In the genomic region with DNA sequence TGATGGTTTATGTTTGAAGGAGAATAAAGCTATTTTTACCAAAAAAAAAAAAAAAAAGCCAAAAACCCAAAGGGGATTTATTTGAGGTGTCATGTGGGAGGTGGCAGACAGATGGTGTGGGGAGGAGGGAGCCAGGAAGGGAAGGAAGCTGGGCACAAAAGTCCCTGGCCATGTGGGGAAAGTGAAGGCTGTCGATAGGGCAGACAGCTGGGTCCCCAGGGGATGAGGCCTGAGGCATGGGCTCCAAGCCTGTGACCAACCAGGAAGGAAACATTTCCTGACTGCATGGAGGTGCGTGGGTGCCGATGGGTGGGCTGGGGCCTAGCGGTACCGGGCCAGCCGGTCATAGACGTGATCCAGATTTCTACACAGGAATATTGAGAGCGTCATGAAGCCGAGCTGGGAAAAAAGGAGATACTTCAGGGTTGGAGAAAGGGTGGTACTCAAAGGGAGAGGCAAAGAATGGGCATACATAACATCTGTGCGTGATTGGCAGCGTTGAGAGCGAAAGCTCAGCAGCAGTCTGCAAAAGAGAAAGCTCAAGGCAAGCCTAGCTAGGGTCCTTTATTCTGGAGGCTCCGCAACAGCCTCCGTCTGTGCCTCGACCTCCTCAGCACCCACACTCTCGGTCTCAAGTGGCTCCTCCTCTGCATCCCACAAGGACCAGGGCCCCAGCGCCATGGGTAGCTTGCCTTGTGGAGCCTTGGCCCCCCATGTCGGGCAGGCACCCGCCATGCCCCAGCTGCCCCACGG, we compare ENCODE assay signal across 9 mouse cellular contexts. TPM values are rescaled to one million over a fixed set of nuclear protein-coding genes. Genes with fewer than 3 reads are reported as not detected.
DNase-seq lines count a peak whose midpoint lies in the region; ATAC-seq and TF ChIP-seq lines count a peak whose summit lies in the region.
"Had no signal": no experiment of that assay in that cellular context is flagged by ENCODE, and none has a peak within 500 bp of the region (broad histone marks: within the 10 kb centered on the region; RNA-seq: fewer than 3 reads in every experiment).

No protein-coding gene starts in this region.

- H3K4me1 ChIP-seq in lung, embryonic 14.5 days (ENCODE audit: insufficient read depth), result peaks cover 3% of the 10 kb centered on the region; the same call in 1 of the 2 replicates
- H3K4me1 ChIP-seq in midbrain, postnatal 0 days (ENCODE audit: insufficient read depth, low read length), result peaks cover 9% of the 10 kb centered on the region; the same call in 1 of the 2 replicates

- WGBS in lung, embryonic 14.5 days, result 33% methylated on average over 20 of the region's 20 CpGs
- WGBS in midbrain, postnatal 0 days, result 25% methylated on average over 20 of the region's 20 CpGs

- H3K9me3 ChIP-seq in lung, embryonic 14.5 days (ENCODE audit: low read depth, low read length), result no peaks in the 10 kb centered on the region
- H3K9me3 ChIP-seq in midbrain, postnatal 0 days (ENCODE audit: low read length), result no peaks in the 10 kb centered on the region

- peaks cover 51% of the 10 kb centered on the region for H3K36me3 ChIP-seq in lung, embryonic 14.5 days (ENCODE audit: insufficient read depth)
- no peaks in the 10 kb centered on the region for H3K36me3 ChIP-seq in midbrain, postnatal 0 days (ENCODE audit: insufficient read depth, low read length)

- H3K9ac ChIP-seq in lung, embryonic 14.5 days, result peak overlapping the region; percentile 29
- H3K9ac ChIP-seq in midbrain, postnatal 0 days (replicated peaks; ENCODE audit: low read length, poor library complexity, severe bottlenecking), result no peak overlapping the region

- peak; percentile 30 for DNase-seq in lung, embryonic 14.5 days
- no peak for DNase-seq in lung, adult 18-20 months
- DNase-seq in embryo, embryonic 10.5 days (ENCODE audit: low spot score), result peak; percentile 39
- DNase-seq in heart, postnatal 4 days, result peak; percentile 50
- DNase-seq in left cerebral cortex, adult 11 months (ENCODE audit: low spot score), result peak; percentile 58
- peak; percentile 57 for DNase-seq in midbrain, postnatal 0 days (ENCODE audit: low spot score)
- no peak for DNase-seq in gastrocnemius, adult 18-20 months (ENCODE audit: low spot score)
- no peak for DNase-seq in urinary bladder, postnatal 14 days (ENCODE audit: low spot score)

- no peak overlapping the region for H3K27ac ChIP-seq in lung, embryonic 14.5 days (ENCODE audit: low read depth)
- H3K27ac ChIP-seq in midbrain, postnatal 0 days (ENCODE audit: low read depth, low read length), result no peak overlapping the region

- peak overlapping the region; percentile 58 for H3K4me2 ChIP-seq in lung, embryonic 14.5 days
- H3K4me2 ChIP-seq in midbrain, postnatal 0 days (ENCODE audit: low read depth, low read length, poor library complexity, severe bottlenecking), result peak overlapping the region; percentile 18

- H3K27me3 ChIP-seq in lung, embryonic 14.5 days (ENCODE audit: insufficient read depth, low read length), result no peaks in the 10 kb centered on the region
- peaks cover 5% of the 10 kb centered on the region; the same call in 1 of the 2 replicates for H3K27me3 ChIP-seq in midbrain, postnatal 0 days (ENCODE audit: insufficient read depth, low read length)

- no peak overlapping the region for H3K4me3 ChIP-seq in lung, embryonic 14.5 days (ENCODE audit: low read depth, low read length)
- H3K4me3 ChIP-seq in midbrain, postnatal 0 days (ENCODE audit: low read depth, low read length), result no peak overlapping the region

- 0 out of 2 replicates have a peak, but pooled peaks have one; percentile 0 for ATAC-seq in lung, embryonic 14.5 days (ENCODE audit: insufficient read depth)
- no peak for ATAC-seq in midbrain, postnatal 0 days (ENCODE audit: low FRiP score)

- no peak for TF ChIP-seq CTCF in lung, embryonic 14.5 days (IDR thresholded peaks at IDR 0.05; ENCODE audit: low read depth)
- TF ChIP-seq CTCF in midbrain, postnatal 0 days (IDR thresholded peaks at IDR 0.05), result no peak

RNA-seq across cellular contexts. Expression of a gene that starts 5.2 kb away (rescaled TPM):
- polyA plus RNA-seq in lung, embryonic 14.5 days (2014; fragmentation: Nextera tagmentation; extraction: Ambion mirVana), result 2.1 and 2.9 TPM in 2 replicates
- total RNA-seq in heart, postnatal 4 days (2021), result 1 to 10 TPM; 2.1 to 3.6 TPM
- total RNA-seq in midbrain, postnatal 0 days (2014; rRNA removed), result 1.2 and 1.7 TPM in 2 replicates
- polyA plus RNA-seq in midbrain, postnatal 0 days (2015; fragmentation: Nextera tagmentation; extraction: Ambion mirVana), result 1.5 and 2.4 TPM in 2 replicates
- 1 to 10 TPM; 1.1 to 1.2 TPM for total RNA-seq in gastrocnemius, adult 18-20 months (2021)

RNA-seq across cellular contexts. Expression of a gene that starts 7.1 kb away (rescaled TPM):
- not detected in 2 replicates for polyA plus RNA-seq in lung, embryonic 14.5 days (2014; fragmentation: Nextera tagmentation; extraction: Ambion mirVana)
- total RNA-seq in heart, postnatal 4 days (2021), result under 1 TPM in 1 of 2 experiments, not detected in 1; 0.18 TPM
- 0.16 and 1.3 TPM in 2 replicates for total RNA-seq in midbrain, postnatal 0 days (2014; rRNA removed)
- polyA plus RNA-seq in midbrain, postnatal 0 days (2015; fragmentation: Nextera tagmentation; extraction: Ambion mirVana), result 2.3 and 3.1 TPM in 2 replicates
- total RNA-seq in gastrocnemius, adult 18-20 months (2021), result not detected

RNA-seq across cellular contexts. Expression of a gene that starts 18.2 kb away (rescaled TPM):
- 204 and 222 TPM in 2 replicates for polyA plus RNA-seq in lung, embryonic 14.5 days (2014; fragmentation: Nextera tagmentation; extraction: Ambion mirVana)
- 10 to 100 TPM; 66.4 to 69.4 TPM for total RNA-seq in heart, postnatal 4 days (2021)
- 31.2 and 54.8 TPM in 2 replicates for total RNA-seq in midbrain, postnatal 0 days (2014; rRNA removed)
- 16.8 and 17.0 TPM in 2 replicates for polyA plus RNA-seq in midbrain, postnatal 0 days (2015; fragmentation: Nextera tagmentation; extraction: Ambion mirVana)
- total RNA-seq in gastrocnemius, adult 18-20 months (2021), result 1 to 10 TPM; 1.2 to 1.3 TPM

RNA-seq across cellular contexts. Expression of a gene that starts 21.8 kb away (rescaled TPM):
- polyA plus RNA-seq in lung, embryonic 14.5 days (2014; fragmentation: Nextera tagmentation; extraction: Ambion mirVana), result 0.45 TPM in 1 of 2 replicates, not detected in the other
- total RNA-seq in heart, postnatal 4 days (2021), result not detected
- total RNA-seq in midbrain, postnatal 0 days (2014; rRNA removed), result 9.0 and 14.4 TPM in 2 replicates
- 23.8 and 23.9 TPM in 2 replicates for polyA plus RNA-seq in midbrain, postnatal 0 days (2015; fragmentation: Nextera tagmentation; extraction: Ambion mirVana)
- not detected for total RNA-seq in gastrocnemius, adult 18-20 months (2021)
- total RNA-seq: liver, adult 2 months had no signal

RNA-seq across cellular contexts. Expression of a gene that starts 29.1 kb away (rescaled TPM):
- polyA plus RNA-seq in lung, embryonic 14.5 days (2014; fragmentation: Nextera tagmentation; extraction: Ambion mirVana), result 0.19 and 0.38 TPM in 2 replicates
- total RNA-seq in heart, postnatal 4 days (2021), result under 1 TPM in 1 of 2 experiments, not detected in 1; 0.25 TPM
- total RNA-seq in midbrain, postnatal 0 days (2014; rRNA removed), result 0.24 and 0.38 TPM in 2 replicates
- polyA plus RNA-seq in midbrain, postnatal 0 days (2015; fragmentation: Nextera tagmentation; extraction: Ambion mirVana), result 0.32 and 0.50 TPM in 2 replicates
- not detected for total RNA-seq in gastrocnemius, adult 18-20 months (2021)
- total RNA-seq: liver, adult 2 months had no signal
- polyA plus RNA-seq: liver, adult 2 months had no signal

Comparison
In these comparisons a context has a peak if more than half of its experiments do, and no peak if none do; other contexts are left out.
1. DNase-seq: peak in lung, embryonic 14.5 days (single experiment), embryo, embryonic 10.5 days (single experiment), heart, postnatal 4 days (single experiment), left cerebral cortex, adult 11 months (single experiment) and midbrain, postnatal 0 days (single experiment); none in lung, adult 18-20 months (0 of 2), gastrocnemius, adult 18-20 months (single experiment) and urinary bladder, postnatal 14 days (single experiment).
2. RNA of a gene that starts 18.2 kb away (total RNA-seq): 66.4 to 69.4 TPM in heart, postnatal 4 days and 31.2 to 54.8 TPM in midbrain, postnatal 0 days; 1.2 to 1.3 TPM in gastrocnemius, adult 18-20 months; every median in the first group is over 10 times any median in the second.